Mouse (Mus musculus): ENCODE measurements around the gene Myo6. TPM values are rescaled to one million over a fixed set of nuclear protein-coding genes. Genes with fewer than 3 reads are reported as not detected.
"Not testable (repeated sequence)": the region's sequence is repeated elsewhere in the genome, so short reads cannot be mapped to it uniquely, and the experiment has no call there.

Myo6 gene
- polyA plus RNA-seq, 1 experiment from 2014 or later, result 71.9 TPM

DNA sequence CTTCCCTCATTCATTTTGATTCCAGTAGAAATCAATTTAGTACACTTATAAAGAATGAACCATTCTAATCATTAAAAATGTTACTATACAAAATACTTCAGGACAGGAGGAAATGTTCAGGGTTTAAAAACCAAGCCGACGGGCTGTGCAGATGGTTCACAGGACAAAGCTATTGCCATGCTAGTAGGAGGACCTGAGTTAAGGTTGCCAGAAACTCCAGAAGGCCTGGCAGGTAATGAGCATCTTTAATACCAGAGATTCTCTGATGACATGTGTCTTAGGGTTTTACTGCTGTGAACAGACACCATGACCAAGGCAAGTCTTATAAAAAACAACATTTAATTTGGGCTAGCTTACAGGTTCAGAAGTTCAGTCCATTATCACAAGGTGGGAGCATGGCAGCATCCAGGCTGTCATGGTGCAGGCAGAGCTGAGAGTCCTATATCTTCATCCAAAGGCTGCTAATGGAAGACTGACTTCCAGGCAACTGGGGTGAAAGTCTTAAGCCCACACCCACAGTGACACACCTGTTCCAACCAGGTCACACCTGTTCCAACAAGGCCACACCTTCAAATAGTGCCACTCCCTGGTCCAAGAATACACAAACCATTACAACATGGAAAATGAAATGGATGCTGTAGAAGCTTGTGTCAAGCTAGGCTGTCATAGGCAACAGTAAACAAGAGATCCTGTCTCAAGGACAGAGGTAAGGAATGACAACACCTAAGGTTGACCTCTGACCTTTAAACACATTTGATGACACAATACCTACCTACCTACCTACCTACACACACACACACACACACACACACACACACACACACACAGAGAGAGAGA, 156.4 kb downstream of the Myo6 start:
- H3K9ac ChIP-seq; H3K27me3 ChIP-seq (replicated peaks); H3K36me3 ChIP-seq; H3K4me1 ChIP-seq (replicated peaks); H3K9me3 ChIP-seq; H3K4me3 ChIP-seq (replicated peaks); H3K27ac ChIP-seq; H3K4me2 ChIP-seq (replicated peaks): not testable (repeated sequence)
- 97% methylated on average over 2 of the region's 2 CpGs for WGBS
- ATAC-seq, result peak; percentile 47; the same call in 1 of the 2 replicates

DNA sequence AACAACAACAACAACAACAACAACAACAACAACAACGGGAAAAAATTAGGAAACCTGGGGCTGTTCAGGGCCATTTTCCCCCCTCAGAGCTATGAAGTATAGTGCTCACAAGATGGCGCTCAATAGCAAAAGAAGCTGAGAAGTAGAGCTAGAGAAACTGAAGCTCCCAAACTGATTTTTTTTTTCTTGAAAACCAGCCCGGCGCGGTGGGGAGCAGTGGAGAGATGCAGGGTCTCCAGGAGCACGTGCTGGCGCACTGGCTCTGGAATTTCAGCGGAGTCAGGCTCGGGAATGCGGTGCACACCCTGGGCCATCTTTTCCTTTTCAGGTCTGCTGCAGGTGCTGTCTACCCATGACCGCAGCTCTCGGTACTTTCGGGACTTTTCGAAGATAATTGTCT, 167.3 kb downstream of the Myo6 start:
- WGBS, result 21% methylated on average over 14 of the region's 14 CpGs

DNA sequence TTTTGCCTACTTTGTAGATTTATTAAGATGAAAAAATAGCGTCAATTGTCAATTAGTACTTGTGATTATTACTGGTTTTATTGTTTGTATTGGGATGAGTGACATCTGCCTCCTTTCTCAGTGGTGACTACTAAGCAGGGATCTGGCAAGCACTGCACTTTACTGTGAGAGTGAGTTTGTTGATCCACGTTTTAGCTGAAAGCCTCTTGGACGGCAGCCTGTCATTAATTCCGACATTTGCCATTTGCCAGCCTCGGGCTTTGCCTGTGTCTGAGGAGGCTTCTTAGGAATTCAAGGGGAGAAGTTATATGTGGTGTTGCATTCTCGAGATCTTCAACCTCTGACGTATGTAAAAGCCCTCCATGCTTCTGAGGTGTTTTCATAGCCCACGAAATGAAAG, 168.6 kb downstream of the Myo6 start:
- H3K4me2 ChIP-seq (replicated peaks), result no peak overlapping the region

More for the DNA sequence above, 167.3 kb downstream of the Myo6 start:
- Histone ChIP-seq H3K4me1 (replicated peaks) (no peaks in the 10 kb centered on the region), H3K27me3 (replicated peaks) (no peaks in the 10 kb centered on the region), H3K4me2 (replicated peaks) (peak overlapping the region; percentile 70), H3K36me3 (no peaks in the 10 kb centered on the region), H3K9me3 (no peaks in the 10 kb centered on the region), H3K4me3 (replicated peaks) (peak overlapping the region; percentile 22; the same call in 1 of the 2 replicates), H3K27ac (no peak overlapping the region), H3K9ac (no peak overlapping the region)
- ATAC-seq, result peak; percentile 57

DNA sequence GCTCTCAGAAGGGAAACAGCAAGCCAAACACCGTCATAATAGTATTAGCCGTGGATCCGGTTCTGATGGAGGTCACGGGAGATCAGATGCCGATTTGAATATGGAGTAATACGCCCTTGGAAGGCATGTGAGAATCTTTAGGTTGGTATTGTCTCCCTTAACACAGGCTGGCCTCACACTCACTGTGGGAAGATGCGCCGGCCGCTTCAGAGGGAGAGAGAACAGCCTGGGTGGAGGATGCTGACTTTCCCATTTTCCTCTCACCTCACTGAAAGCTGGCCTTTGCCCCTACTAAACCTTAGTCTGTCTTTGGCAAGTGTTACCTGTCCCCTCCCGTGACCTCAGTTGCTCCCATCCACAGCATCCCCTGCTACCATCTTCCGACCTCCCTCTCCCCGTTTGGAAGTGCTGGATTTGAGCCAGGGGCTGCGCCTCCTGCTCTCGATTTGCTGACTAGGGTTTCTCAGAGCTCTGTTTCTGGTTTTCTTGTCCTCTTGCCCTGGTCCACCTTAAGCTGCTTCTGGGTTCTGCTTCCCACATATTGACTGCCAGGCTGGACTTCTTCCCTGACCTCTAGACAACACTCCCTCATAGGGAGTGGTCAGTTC, 169.3 kb downstream of the Myo6 start:
- no peak for ATAC-seq
- H3K9ac ChIP-seq, result no peak overlapping the region
- WGBS, result 62% methylated on average over 14 of the region's 14 CpGs
- 0 out of 2 replicates have a peak overlapping the region, but pooled peaks have one; percentile 2 for H3K4me2 ChIP-seq (replicated peaks)
- H3K4me3 ChIP-seq (replicated peaks), result no peak overlapping the region
- H3K9me3 ChIP-seq, result no peaks in the 10 kb centered on the region
- H3K27me3 ChIP-seq (replicated peaks), result no peaks in the 10 kb centered on the region
- no peak overlapping the region for H3K27ac ChIP-seq
- no peaks in the 10 kb centered on the region for H3K4me1 ChIP-seq (replicated peaks)
- no peaks in the 10 kb centered on the region for H3K36me3 ChIP-seq

More for the DNA sequence above, 168.6 kb downstream of the Myo6 start:
- ATAC-seq, result no peak
- H3K9me3 ChIP-seq, result no peaks in the 10 kb centered on the region
- no peaks in the 10 kb centered on the region for H3K27me3 ChIP-seq (replicated peaks)
- no peak overlapping the region for H3K4me3 ChIP-seq (replicated peaks)
- no peaks in the 10 kb centered on the region for H3K4me1 ChIP-seq (replicated peaks)
- no peaks in the 10 kb centered on the region for H3K36me3 ChIP-seq
- H3K9ac ChIP-seq, result no peak overlapping the region
- no peak overlapping the region for H3K27ac ChIP-seq
- 49% methylated on average over 8 of the region's 8 CpGs for WGBS

DNA sequence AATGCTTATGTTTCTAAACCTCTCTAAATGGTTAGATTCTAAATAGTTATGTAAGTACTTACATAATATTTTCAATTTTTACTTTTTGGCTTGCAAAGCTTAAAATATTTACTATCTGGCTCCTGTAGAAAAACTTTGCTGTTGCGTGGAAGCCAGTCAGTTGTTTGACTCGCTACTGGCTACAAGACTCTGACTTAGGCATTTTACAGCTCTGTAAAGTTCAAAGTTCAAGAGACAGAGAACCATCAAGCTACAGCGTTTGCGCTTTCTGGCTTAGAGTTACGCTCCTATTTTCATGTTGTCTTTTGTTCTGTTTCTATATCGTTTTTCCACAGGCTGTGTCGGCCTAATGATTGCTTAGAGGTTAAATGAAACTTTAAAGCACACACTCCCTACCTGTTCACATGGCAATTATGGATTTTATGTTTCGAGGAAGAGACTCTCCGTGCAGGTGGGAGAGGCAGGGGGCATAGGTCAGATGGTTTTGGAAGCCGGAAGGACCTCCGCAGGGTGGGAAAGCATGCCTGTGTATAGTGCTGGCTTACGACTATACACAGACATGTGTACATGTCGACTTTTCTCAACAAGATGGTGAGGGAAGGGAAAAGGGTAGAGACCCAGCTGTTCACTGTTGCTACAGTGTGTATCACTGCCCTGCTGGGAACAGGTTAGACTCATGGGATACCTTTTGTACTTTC, 171.0 kb downstream of the Myo6 start:
- Histone ChIP-seq H3K4me3 (replicated peaks) (no peak overlapping the region), H3K27ac (no peak overlapping the region), H3K9ac (no peak overlapping the region), H3K27me3 (replicated peaks) (no peaks in the 10 kb centered on the region), H3K4me2 (replicated peaks) (peak overlapping the region; percentile 17; the same call in 1 of the 2 replicates), H3K36me3 (no peaks in the 10 kb centered on the region), H3K4me1 (replicated peaks) (no peaks in the 10 kb centered on the region), H3K9me3 (no peaks in the 10 kb centered on the region)
- ATAC-seq, result peak; percentile 84
- 51% methylated on average over 13 of the region's 13 CpGs for WGBS

DNA sequence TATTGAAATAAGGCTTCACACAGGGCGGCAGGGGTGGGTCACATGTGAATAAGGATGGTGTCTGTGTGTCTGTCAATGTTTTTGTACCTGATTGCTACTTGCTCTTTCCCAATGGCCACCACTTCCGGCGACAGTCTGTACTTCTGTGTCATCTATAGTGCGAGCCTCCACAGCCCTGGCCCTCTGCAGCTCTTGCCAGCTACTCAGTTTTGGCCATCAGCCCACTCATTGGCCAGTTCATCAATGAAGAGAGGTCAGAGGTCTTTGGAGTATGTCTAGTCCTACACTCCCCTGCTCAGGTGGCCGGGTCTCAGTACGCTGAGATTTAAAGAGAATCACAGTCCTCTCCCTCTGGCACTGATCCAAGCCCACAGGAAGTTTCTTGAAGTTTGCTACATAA, 173.2 kb downstream of the Myo6 start:
- Histone ChIP-seq H3K4me1 (replicated peaks) (no peaks in the 10 kb centered on the region), H3K9ac (no peak overlapping the region), H3K27ac (no peak overlapping the region), H3K4me2 (replicated peaks) (no peak overlapping the region), H3K27me3 (replicated peaks) (no peaks in the 10 kb centered on the region), H3K9me3 (no peaks in the 10 kb centered on the region), H3K36me3 (no peaks in the 10 kb centered on the region), H3K4me3 (replicated peaks) (no peak overlapping the region)
- WGBS, result 82% methylated on average over 6 of the region's 6 CpGs
- ATAC-seq, result no peak

DNA sequence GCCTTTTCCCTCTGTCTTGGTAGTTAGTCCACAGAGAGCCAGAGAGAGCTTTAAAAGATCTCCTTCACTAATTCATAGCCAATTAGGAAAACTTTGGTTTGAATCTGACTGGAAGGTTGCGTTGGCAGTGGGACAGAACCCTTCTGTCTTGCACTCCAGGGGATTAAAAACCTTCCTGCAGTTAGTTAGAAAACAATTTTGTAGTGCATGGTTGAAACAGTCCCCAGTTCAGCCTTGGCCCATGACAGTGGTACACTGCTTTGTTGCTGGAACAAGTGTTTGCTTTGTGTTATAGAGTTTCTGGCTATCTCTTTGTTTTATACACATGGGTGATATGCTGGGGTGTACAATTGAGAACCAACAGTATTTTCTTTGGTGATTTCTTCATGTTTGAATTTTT, 176.1 kb downstream of the Myo6 start:
- no peaks in the 10 kb centered on the region for H3K9me3 ChIP-seq
- WGBS, result 80% methylated on average over 1 of the region's 1 CpGs
- no peak overlapping the region for H3K4me2 ChIP-seq (replicated peaks)
- no peaks in the 10 kb centered on the region for H3K27me3 ChIP-seq (replicated peaks)
- no peak overlapping the region for H3K27ac ChIP-seq
- no peak for ATAC-seq
- H3K4me3 ChIP-seq (replicated peaks), result no peak overlapping the region
- H3K36me3 ChIP-seq, result no peaks in the 10 kb centered on the region
- H3K4me1 ChIP-seq (replicated peaks), result no peaks in the 10 kb centered on the region
- no peak overlapping the region for H3K9ac ChIP-seq

DNA sequence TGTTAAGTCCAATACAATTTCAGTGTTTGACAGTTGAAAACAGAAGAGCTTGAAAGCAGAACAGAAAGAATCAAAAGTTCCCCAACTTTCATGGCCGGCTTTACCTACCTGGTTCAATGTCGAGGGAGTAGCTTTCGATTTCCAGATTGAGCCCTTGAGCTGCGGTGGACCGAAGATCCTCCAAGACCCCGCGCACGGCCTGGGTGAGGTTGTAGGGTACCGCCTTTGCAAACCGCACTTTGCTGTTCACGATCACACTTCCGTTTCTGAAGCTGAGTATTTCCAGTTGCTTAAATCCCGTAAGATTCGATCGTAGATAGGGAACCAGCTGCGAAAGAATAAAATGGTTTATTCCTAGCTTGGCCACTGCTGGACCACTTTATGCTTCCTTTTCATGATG, 176.9 kb downstream of the Myo6 start:
- Histone ChIP-seq H3K9me3 (no peaks in the 10 kb centered on the region), H3K4me2 (replicated peaks) (no peak overlapping the region), H3K9ac (no peak overlapping the region), H3K4me3 (replicated peaks) (no peak overlapping the region), H3K27me3 (replicated peaks) (no peaks in the 10 kb centered on the region), H3K27ac (no peak overlapping the region), H3K4me1 (replicated peaks) (no peaks in the 10 kb centered on the region), H3K36me3 (no peaks in the 10 kb centered on the region)
- no peak for ATAC-seq
- 96% methylated on average over 16 of the region's 16 CpGs for WGBS

DNA sequence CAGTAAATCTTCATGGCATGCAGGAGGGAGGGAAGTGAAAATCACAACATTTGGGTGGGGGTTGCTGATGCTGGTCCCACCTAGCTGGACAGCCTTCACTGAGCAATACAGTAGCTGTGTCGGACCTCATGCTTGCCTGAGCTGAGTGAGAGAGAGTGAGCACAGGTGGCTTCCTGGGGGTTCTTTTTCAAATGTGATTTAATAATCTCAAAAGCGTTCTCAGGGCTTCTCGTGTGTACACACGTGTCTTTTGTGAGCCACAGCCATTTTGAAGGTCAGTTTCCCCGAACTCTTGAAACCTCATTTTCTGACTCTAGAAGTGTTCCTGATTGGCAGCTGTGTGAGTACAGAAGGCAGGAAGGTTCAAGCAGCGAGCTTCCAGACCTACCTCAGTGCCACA, 177.7 kb downstream of the Myo6 start:
- H3K9me3 ChIP-seq, result no peaks in the 10 kb centered on the region
- no peak overlapping the region for H3K9ac ChIP-seq
- WGBS, result 82% methylated on average over 6 of the region's 6 CpGs
- no peak overlapping the region for H3K4me2 ChIP-seq (replicated peaks)
- no peaks in the 10 kb centered on the region for H3K27me3 ChIP-seq (replicated peaks)
- no peaks in the 10 kb centered on the region for H3K4me1 ChIP-seq (replicated peaks)
- no peaks in the 10 kb centered on the region for H3K36me3 ChIP-seq
- ATAC-seq, result no peak
- H3K4me3 ChIP-seq (replicated peaks), result no peak overlapping the region
- no peak overlapping the region for H3K27ac ChIP-seq

DNA sequence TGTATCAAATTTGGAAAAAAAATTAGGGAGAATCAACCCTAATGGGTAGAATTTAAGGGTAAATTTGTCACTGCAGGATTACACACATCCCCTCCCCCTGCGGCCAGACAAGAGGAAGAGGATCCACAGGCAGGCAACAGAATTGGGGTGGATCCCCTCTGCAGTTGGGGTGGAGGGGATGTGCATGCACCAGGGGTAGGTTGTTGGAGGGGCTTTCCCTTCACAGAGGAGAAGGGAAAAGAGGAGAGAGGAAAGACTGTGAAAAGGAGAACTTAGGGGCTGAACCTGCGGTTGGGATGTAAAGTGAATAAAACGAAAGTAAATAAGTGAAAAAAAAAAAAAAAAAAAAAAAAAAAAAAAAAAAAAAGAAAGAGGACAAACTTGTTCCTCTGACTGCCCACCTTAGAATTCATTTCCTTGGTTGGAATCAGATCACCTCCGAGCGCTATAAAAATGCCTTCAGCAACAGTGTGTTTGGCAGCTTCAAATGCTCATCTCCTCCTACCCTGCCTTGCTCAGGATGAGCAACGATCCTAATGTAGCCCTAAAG, 179.7 kb downstream of the Myo6 start:
- Histone ChIP-seq H3K4me1 (replicated peaks) (no peaks in the 10 kb centered on the region), H3K27me3 (replicated peaks) (no peaks in the 10 kb centered on the region), H3K4me3 (replicated peaks) (no peak overlapping the region), H3K27ac (no peak overlapping the region), H3K9ac (no peak overlapping the region), H3K4me2 (replicated peaks) (no peak overlapping the region), H3K9me3 (no peaks in the 10 kb centered on the region), H3K36me3 (no peaks in the 10 kb centered on the region)
- 86% methylated on average over 6 of the region's 6 CpGs for WGBS
- no peak for ATAC-seq

DNA sequence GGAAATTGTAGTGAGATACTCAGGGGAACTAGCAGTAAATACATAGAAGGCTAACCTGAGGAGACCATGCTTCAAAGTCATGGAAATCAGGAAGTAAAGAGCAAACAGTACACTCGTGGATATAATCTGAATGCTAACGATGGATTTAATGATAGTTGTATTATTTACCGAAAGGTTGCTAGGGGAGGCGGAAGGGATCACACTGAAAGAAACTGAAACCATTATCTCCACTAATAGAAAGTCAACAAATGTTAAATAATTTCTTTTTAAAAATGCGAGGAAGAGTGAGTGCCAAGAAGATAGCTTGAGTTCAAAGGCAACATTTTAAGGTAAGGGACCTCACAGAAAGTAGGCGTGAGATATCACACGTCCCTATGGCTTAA, 186.5 kb downstream of the Myo6 start:
- Histone ChIP-seq H3K9ac (no peak overlapping the region), H3K9me3 (no peaks in the 10 kb centered on the region), H3K27me3 (replicated peaks) (no peaks in the 10 kb centered on the region), H3K27ac (no peak overlapping the region), H3K4me2 (replicated peaks) (0 out of 2 replicates have a peak overlapping the region, but pooled peaks have one; percentile 24), H3K4me3 (replicated peaks) (no peak overlapping the region), H3K4me1 (replicated peaks) (no peaks in the 10 kb centered on the region), H3K36me3 (no peaks in the 10 kb centered on the region)
- WGBS, result 63% methylated on average over 7 of the region's 7 CpGs
- ATAC-seq, result no peak

DNA sequence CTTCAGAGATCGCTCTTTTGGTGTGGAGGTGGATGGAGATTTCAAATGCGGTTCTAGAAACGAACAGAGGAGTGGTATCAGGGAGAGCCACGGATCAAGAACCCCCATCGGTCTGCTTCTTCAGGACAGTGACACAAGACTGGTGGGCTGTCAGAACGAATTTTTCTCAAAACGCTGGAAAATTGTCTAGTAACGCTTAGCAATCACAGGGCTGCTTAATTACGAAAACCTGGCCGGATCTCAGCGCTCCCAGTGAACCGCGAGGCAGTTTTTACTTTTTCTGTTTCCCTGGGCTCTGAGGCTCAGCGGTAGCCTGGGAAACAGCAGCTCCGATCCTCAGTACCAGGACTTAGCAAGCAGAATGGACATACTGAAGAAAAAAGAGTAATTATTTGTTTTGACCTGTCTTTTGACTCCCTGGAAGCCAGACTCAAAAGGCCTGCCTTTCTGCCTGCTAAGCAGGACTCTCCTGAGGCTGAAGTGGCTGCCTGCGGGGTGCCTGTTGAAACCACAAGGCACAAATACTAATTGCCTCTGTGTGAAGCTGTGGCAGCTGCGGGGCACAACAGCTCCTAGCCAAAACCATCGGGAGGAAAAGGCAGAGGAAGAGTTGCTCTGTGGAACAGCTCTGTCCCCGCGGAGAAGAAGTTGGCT, 187.0 kb downstream of the Myo6 start:
- no peaks in the 10 kb centered on the region for H3K27me3 ChIP-seq (replicated peaks)
- H3K27ac ChIP-seq, result no peak overlapping the region
- no peaks in the 10 kb centered on the region for H3K36me3 ChIP-seq
- no peak overlapping the region for H3K9ac ChIP-seq
- no peak for ATAC-seq
- WGBS, result 44% methylated on average over 20 of the region's 20 CpGs
- H3K4me3 ChIP-seq (replicated peaks), result no peak overlapping the region
- H3K9me3 ChIP-seq, result no peaks in the 10 kb centered on the region
- 0 out of 2 replicates have a peak overlapping the region, but pooled peaks have one; percentile 24 for H3K4me2 ChIP-seq (replicated peaks)
- no peaks in the 10 kb centered on the region for H3K4me1 ChIP-seq (replicated peaks)
